ENCODE assay signal across 8 mouse cellular contexts in genomic region chr2:46443686-46444180, GRCm38 (mm10).
DNase-seq lines count a peak whose midpoint lies in the region; ATAC-seq and TF ChIP-seq lines count a peak whose summit lies in the region.

No protein-coding gene starts in this region.

- peak overlapping the region; percentile 39 for H3K4me2 ChIP-seq in hindbrain, postnatal 0 days (ENCODE audit: low read depth, low read length)

- intact Hi-C loops in gastrocnemius, postnatal 14 days (cut with DNase I; ENCODE audit: low total_unique reads), result no loop called here

- no peak overlapping the region for H3K9ac ChIP-seq in hindbrain, postnatal 0 days (replicated peaks; ENCODE audit: low read length)

- DNase-seq in testis, postnatal 10 days (ENCODE audit: low spot score), result no peak
- DNase-seq in gastrocnemius, postnatal 14 days, result peak; percentile 26
- DNase-seq in hindbrain, postnatal 0 days (ENCODE audit: low spot score), result peak; percentile 82
- peak; percentile 21 for DNase-seq in left cerebral cortex, adult 11 months (ENCODE audit: low spot score)
- DNase-seq in right cerebral cortex, postnatal 36 days (ENCODE audit: low spot score in 2 of 2), result peak; percentile 18 to 20

- H3K36me3 ChIP-seq in testis, adult 2 months (ENCODE audit: control insufficient read depth, insufficient read depth, low read length), result no peaks in the 10 kb centered on the region
- no peaks in the 10 kb centered on the region for H3K36me3 ChIP-seq in hindbrain, postnatal 0 days (ENCODE audit: insufficient read depth, low read length)

- no peak overlapping the region for H3K4me3 ChIP-seq in testis, adult 2 months (ENCODE audit: control insufficient read depth, low read depth, low read length)
- H3K4me3 ChIP-seq in hindbrain, postnatal 0 days (ENCODE audit: low read length), result peak overlapping the region; percentile 2; the same call in 1 of the 2 replicates

- H3K27ac ChIP-seq in testis, adult 2 months (ENCODE audit: control insufficient read depth, insufficient read depth, low read depth, low read length), result peak overlapping the region; percentile 36; the same call in 1 of the 2 replicates
- peak overlapping the region; percentile 1; the same call in 1 of the 2 replicates for H3K27ac ChIP-seq in hindbrain, postnatal 0 days

- H3K27me3 ChIP-seq in testis, adult 2 months (ENCODE audit: control insufficient read depth, insufficient read depth, low read length), result no peaks in the 10 kb centered on the region
- H3K27me3 ChIP-seq in hindbrain, postnatal 0 days (ENCODE audit: insufficient read depth, low read length), result no peaks in the 10 kb centered on the region

- TF ChIP-seq POLR2A in testis, adult 2 months (IDR thresholded peaks at IDR 0.05; ENCODE audit: control insufficient read depth, low read depth, low read length), result no peak

- peak; percentile 85 for ATAC-seq in common myeloid progenitor, adult 5-6 weeks (replicated peaks; ENCODE audit: low read depth, poor library complexity, severe bottlenecking)
- ATAC-seq in hindbrain, postnatal 0 days, result peak; percentile 56; the same call in 1 of the 2 replicates
- ATAC-seq in megakaryocyte, adult 5-6 weeks (ENCODE audit: poor library complexity, severe bottlenecking), result peak; percentile 78

- TF ChIP-seq CTCF in testis, adult 2 months (IDR thresholded peaks at IDR 0.05; ENCODE audit: control insufficient read depth, insufficient read depth, insufficient replicate concordance, low read depth, low read length), result no peak
- peak; percentile 83 for TF ChIP-seq CTCF in hindbrain, postnatal 0 days (IDR thresholded peaks at IDR 0.05; ENCODE audit: low read depth)

- H3K9me3 ChIP-seq in hindbrain, postnatal 0 days (ENCODE audit: low read length), result no peaks in the 10 kb centered on the region

- WGBS in hindbrain, postnatal 0 days, result 12% methylated on average over 5 of the region's 5 CpGs

- H3K4me1 ChIP-seq in testis, adult 2 months (ENCODE audit: control insufficient read depth, insufficient read depth, low read length), result no peaks in the 10 kb centered on the region
- H3K4me1 ChIP-seq in hindbrain, postnatal 0 days (ENCODE audit: insufficient read depth, low read length), result peaks cover 9% of the 10 kb centered on the region; the same call in 1 of the 2 replicates
